Mouse (Mus musculus) lung, postnatal 36 days (tissue): ENCODE results near the gene Klf17.
"Not testable (repeated sequence)": the region's sequence is repeated elsewhere in the genome, so short reads cannot be mapped to it uniquely, and the experiment has no call there.

Source experiments
- DNase-seq: peaks from one replicate; pipeline ENCODE4 v3.0.0; 2022; ENCODE audit warnings: mixed read lengths

The Klf17 gene

GRCm38 (mm10) chr4:117765416-117765815 lies at the start of gene Klf17:
Gene Klf17, minus strand, starts transcription at chr4:117765648.
- DNase-seq, result no peak

DNA sequence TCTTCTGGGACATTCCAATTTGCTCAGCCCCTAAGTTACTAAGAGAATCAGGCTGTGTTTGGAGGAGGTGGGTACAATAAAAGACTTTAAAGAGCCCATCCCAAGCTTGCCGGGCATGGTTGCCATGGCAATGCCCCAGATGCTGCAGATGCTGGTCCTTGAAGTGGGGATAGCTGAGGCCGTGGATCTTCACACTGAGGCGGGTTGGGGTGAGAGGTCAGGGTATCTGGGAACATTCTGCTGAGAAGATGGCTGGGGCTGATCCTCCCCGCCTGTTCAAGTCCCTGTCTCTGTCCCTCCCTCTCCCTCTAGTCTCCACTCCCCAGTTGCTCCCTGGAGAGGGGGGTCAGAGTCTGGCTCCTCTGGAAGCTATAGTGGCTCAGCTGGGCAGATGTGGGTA lies 48.9 kb upstream of the Klf17 start:
- DNase-seq, result peak; percentile 64

GRCm38 (mm10) chr4:117813591-117814192 lies 48.2 kb upstream of the Klf17 start:
- peak; percentile 74 for DNase-seq

DNA sequence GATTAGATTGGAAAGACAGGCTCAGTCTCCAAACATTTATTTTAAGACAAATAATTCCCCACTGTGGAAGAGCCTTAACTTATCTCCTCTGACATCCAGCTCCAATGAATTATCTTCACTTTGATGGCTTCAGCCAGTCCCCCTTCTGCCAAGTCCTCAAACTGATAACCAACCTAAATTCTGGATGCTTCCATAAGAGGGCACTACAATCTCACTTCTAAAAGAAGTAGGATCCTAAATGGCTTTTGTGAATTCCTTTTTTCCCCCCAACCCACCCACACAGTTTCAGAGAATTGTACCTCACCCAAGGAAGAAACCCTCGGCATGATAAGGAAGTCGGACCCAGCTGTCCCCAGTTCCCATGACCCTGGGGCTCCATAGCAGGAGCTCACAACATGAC lies 45.5 kb upstream of the Klf17 start:
- DNase-seq, result no peak

DNA sequence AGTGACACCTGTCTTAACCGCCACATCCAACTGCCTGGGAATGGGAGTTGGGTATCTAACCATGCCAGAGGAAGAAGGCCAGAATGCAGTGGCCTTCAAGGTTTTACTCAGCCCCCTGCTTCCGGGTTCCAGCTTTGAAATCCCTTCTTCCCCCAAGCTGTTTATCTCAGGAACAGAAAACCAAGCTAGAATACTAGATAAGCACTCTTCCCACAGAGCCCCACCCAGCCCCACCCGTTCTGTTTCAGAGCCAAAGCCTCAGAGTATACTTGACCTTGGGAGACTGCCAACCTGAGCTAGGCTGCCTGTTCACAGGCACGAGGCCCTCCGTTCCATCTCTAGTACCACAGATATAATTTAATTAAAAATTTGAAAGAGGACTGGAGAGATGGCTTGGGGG lies 41.5 kb upstream of the Klf17 start:
- DNase-seq, result peak; percentile 65

DNA sequence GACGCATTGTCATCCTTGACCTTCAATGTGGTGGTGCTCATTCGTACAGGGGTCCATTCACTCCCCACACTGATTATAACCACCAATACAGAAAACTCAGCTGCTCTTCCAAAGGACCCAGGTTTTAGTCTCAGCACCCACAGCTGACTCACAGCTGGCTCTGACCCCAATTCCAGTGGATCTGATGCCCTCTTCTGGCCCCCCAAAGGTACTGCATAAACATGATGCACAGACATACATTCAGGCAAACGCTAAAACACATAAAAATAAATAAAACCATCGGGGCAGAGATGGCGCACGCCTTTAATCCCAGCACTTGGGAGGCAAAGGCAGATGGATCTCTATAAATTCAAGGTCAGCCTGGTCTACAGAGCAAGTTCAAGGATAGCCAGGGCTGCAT lies 34.5 kb upstream of the Klf17 start:
- no peak for DNase-seq

DNA sequence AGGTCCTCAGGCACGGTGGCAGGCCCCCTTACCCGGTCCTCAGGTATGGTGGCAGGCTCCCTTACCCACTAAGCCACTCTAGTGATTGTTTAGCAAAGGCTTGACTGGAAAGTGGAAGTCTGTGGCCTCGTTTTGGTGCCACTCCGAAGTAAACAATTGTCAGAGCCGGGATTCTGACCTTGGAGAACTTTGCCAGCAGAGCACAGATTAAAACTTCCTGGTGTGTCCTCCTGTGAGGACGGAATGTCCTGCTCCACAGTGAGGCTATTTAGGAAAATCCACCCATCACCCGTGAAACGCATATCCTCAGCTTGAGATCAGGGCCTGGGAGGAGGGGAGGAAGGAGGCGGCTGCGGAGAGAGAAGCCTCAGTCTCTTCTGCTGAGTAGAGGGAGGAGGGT lies 22.9 kb upstream of the Klf17 start:
- DNase-seq, result peak; percentile 61

- DNase-seq, result peak; percentile 35
Measured at GRCm38 (mm10) chr4:117786963-117787362, 21.5 kb upstream of the Klf17 start.

DNA sequence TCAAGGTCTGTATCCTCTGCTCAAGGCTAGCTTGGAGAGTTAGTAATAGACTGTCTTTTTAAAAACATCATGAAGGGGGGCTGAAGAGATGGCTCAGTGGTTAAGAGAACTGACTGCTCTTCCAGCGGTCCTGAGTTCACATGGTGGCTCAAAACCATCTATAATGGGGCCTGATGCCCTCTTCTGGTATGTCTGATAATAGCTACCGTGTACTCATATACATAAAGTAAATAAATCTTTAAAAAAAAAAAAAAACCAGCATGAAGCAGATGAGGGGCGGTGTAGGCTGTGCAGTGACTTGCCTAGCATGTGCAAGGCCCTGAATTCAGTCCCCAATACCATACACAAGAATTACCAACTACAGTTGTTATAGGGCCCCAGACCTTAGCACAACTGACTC lies 17.5 kb upstream of the Klf17 start:
- DNase-seq, result no peak

- DNase-seq, result no peak
Measured at GRCm38 (mm10) chr4:117772960-117773359, 7.5 kb upstream of the Klf17 start.

DNA sequence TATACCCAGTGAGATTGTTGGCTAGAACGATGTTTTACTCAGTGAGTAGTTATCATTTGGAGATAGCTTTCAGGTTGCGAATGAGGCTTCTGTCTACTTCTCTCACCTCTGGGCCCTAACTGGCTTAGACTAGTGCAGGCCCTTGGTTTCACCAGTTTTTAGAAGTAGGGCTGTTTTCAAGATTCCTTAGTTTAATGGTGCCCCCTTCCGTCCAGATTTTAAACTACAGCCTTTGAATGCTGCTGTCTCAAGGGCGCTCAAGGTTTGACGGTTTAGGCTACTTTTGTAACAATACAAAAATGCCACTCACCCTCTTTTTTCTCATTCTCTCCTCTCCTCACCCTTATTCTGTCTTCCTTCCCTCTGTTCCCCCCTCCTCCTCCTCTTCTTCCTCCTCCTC lies 5.5 kb upstream of the Klf17 start:
- peak; percentile 90 for DNase-seq

GRCm38 (mm10) chr4:117760151-117760550 lies 5.3 kb downstream of the Klf17 start:
- DNase-seq, result no peak

GRCm38 (mm10) chr4:117752469-117752868 lies 13.0 kb downstream of the Klf17 start:
- not testable (repeated sequence) for DNase-seq

GRCm38 (mm10) chr4:117737559-117737958 lies 27.9 kb downstream of the Klf17 start:
- peak; percentile 4 for DNase-seq

GRCm38 (mm10) chr4:117731926-117732325 lies 33.5 kb downstream of the Klf17 start:
- DNase-seq, result no peak

GRCm38 (mm10) chr4:117724112-117724511 lies 41.3 kb downstream of the Klf17 start, which contains the start of gene Gm12845:
Gene Gm12845, plus strand, starts transcription at chr4:117724412.
- no peak for DNase-seq

DNA sequence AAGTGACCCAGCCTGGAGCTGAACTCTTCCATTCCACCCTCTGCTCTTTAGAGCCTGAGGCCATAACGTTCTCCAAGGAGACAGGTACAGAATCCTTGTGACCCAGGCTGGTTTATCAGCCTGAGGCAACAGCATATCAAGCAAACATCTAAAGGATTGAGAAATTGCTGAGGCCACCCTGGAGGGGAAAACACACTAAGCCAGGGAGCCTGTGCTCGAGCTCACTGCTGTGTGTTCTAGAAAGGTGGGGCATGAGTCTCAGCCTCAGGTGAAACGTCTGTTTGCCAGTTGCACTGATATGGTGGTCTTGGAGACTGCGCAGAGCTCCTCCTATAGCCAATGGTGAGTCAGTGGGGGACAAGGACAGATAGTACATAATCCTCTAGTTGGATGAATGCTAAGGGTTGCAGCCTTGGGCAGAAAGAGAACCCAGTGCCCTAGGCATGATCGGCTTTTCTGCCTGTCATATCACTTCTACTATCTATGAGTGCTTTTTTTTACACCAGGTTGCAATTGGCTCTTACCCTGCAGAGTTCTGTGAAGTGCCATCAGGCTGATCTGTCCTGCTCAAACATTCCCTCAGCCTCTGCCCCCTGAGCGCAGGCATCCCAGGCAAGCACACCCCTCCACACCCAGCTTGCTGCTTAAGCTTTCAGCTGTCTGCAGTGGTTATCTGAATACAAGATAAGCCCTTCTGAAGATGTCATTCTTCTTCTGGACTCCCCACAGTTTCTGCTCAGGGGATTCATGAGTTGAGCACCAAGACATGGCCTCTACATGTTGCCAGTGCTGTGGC lies 51.9 kb downstream of the Klf17 start:
- no peak for DNase-seq

- DNase-seq, result no peak
Measured at GRCm38 (mm10) chr4:117712314-117712713, 53.1 kb downstream of the Klf17 start.

DNA sequence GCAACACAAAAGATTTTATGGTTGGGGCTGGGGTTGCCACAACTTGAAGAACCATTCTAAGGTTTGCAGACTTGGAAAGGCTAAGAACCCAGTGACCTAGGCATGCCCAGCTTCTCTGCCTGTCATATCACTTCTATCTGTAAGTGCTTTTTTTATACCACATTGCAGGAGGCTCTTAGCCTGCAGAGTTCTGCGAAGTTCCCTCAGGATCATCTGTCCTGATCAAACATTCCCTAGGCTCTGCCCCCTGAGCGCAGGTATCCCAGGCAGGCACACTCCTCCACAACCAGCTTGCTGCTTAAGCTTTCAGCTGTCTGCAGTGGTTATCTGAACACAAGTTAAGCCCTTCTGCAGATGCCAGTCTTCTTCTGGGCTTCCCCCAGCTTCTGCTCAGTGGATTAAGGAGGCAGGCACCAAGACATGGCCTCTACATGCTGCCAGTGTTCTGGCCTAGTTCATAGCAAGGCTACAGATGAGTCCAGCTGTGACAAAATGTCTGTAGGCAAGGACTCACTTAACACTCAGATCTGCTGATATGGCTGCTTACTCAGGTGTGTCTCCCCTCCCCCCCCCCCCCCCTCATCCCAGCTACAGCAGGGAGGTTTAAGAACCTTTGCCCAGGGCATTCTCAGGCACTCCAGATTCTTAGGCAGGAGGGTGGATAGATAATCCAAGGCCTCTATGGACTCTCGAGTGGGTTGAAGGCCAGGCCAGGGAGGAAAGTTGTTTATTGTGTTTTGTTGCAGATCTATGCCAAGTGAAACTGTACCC lies 56.5 kb downstream of the Klf17 start:
- no peak for DNase-seq
